Mouse (Mus musculus) right cerebral cortex, postnatal 10 days (tissue): ENCODE data around the gene Rreb1.
A peak's percentile ranks its signal among the peaks of the same experiment; 100 is the strongest.

Experiments
- DNase-seq, 2 experiments: peaks; one replicate each; pipeline ENCODE4 v3.0.0; 2021; ENCODE audit warnings: low spot score in 2 of 2

Rreb1 gene

GRCm38 (mm10) chr13:37969988-37970387 is 191.8 kb downstream of the Rreb1 start:
- DNase-seq, result peak in 1 of 2 experiments; percentile 81

GRCm38 (mm10) chr13:37970887-37971530 is 192.8 kb downstream of the Rreb1 start:
- DNase-seq, result no peak

DNA sequence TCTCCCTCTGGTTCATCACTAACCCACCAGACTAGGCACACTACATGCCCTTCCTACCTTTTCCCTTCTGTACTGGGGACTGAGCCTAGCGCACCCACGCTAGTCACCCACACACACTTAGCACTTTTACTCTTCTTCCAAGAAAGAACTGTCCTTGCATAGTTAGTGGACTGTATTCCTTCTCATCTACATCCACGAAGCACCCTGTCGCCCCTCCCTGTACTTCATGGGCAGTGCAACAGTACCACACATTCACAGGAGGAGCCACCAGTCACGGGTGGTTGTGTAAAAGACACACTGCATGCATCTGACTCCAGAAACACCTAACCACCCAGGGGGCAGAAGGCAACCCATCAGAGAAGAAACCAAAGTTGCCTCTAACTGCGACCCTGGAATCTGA is 195.8 kb downstream of the Rreb1 start:
- DNase-seq, result no peak

- DNase-seq, result no peak
Observed at GRCm38 (mm10) chr13:37974731-37975130, 196.5 kb downstream of the Rreb1 start.

- DNase-seq, result no peak
Observed at GRCm38 (mm10) chr13:37979506-37979905, 201.3 kb downstream of the Rreb1 start.

- no peak for DNase-seq
Observed at GRCm38 (mm10) chr13:37980346-37980745, 202.1 kb downstream of the Rreb1 start.

GRCm38 (mm10) chr13:37981063-37981462 is 202.9 kb downstream of the Rreb1 start:
- DNase-seq, result no peak

DNA sequence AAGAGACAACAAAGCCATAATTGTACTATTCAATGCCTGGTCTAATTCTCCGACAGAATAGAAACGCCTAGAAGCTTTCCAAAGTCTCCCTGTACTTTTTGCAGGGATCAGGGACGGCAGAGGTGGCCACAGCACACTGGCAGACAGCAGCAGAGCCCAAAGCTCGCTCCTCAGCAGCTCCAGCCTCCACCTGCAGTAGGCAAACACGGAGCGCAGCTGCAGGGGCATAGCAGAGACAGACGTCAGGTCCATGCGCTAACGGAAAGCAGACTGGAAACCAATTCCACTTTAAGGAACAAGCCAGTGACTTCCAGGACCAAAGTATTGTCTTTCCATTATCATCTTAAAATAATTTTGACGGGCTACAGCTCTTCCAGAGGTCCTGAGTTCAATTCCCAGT is 208.0 kb downstream of the Rreb1 start:
- no peak for DNase-seq

- no peak for DNase-seq
Observed at GRCm38 (mm10) chr13:37989701-37990100, 211.5 kb downstream of the Rreb1 start.

DNA sequence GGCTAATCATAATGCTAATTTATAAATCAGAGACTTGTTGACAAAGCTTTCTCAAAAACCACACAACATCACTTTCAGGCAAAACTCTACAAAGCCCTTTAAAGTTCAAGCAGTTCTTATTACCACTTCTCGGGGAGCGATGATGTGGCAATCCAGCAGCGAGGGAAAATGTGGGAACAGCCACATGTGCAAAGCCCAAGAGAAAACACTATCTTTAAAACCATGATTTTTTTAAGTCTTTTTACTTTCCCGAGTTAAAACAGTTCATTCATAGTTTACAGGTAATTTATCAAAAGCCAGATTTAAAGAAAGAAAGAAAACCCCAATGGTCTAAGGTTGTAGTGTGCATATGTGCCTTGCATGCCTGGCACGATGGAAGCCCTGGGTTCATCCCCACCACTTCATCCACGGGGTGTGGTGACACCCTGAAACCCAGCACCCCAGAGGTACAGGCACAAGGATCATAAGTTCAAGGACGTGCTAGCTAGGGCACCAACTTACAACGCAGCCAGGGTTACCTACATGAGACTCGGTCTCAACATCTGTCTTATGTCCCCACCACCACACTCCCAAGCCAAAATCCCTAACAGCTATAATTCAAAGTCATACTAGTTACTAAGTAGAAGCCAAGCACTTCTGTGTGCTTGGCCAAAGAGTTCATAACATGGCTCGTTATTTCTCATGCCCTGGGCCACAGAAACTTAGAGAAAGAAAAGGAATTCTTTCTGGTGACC is 214.6 kb downstream of the Rreb1 start:
- peak in 1 of 2 experiments; percentile 28 for DNase-seq

DNA sequence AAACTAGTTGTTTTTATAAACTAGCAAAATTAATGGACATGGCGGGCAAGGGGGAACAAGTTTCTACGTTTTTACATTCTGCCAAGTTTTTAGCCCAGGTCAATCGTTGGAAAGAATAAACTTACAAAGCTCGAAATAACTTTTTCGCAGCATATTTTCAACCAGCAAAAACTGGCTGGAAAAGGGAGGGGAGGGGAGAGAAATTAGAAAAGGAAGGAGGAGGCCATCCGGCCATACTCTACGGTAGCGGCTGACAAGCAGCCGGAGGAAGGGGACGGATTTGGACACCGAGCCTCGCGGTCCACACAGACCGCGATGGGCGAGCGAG is 215.1 kb downstream of the Rreb1 start:
- no peak for DNase-seq

DNA sequence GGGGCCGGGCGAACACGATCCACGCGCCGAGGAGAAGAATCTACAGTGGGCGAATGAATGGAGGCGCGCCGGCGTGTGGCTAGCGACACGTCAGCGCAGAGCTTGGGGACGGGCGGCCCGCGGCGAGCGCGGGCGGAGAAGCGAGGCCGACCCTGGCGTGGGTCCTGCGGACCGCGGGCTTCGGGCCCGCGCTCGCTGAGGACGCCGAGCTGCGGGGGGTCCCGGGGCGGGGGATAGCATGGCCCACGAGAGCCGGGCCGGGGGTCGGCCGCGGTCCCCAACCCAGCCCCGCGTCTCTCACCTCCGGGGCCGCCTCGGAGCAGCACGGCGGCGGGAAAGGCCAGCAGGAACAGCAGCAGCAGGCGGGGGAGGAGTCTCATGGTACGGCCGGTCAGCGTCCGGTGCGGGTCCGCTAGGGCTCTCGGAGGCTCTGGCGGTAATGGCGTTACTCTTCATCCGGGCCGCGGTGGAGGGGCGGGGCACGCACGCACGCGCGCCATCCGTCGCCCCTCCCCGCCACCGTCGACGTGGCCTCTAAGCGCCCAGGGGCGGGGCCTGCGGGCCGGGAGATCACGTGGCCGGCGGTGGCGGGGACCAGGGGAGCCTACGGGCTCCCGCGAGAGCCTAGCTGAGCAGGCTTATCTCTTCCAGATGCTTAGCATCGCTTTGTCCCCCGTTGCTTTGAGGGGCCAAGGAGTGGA is 215.7 kb downstream of the Rreb1 start, which contains the start of gene Ssr1:
Gene Ssr1, minus strand, starts transcription at position 514 of the 701 bp plus-strand sequence.
- peak; percentile 97 for DNase-seq

- no peak for DNase-seq
Observed at GRCm38 (mm10) chr13:37994405-37994749, 216.2 kb downstream of the Rreb1 start.

GRCm38 (mm10) chr13:37999713-38000112 is 221.5 kb downstream of the Rreb1 start:
- no peak for DNase-seq
